ENCODE assay signal across 8 mouse cellular contexts in genomic region chr6:83108762-83109668, GRCm38 (mm10). TPM values are rescaled to one million over a fixed set of nuclear protein-coding genes. Genes with fewer than 3 reads are reported as not detected.
DNase-seq lines count a peak whose midpoint lies in the region; ATAC-seq and TF ChIP-seq lines count a peak whose summit lies in the region.

Gene Mrpl53, plus strand, starts transcription at chr6:83109040.

- peaks cover 20% of the 10 kb centered on the region for H3K36me3 ChIP-seq in heart, embryonic 10.5 days
- peaks cover 8% of the 10 kb centered on the region; the same call in 1 of the 2 replicates for H3K36me3 ChIP-seq in kidney, embryonic 14.5 days (ENCODE audit: control insufficient read depth, insufficient read depth, low read length)
- H3K36me3 ChIP-seq in midbrain, postnatal 0 days (ENCODE audit: insufficient read depth, low read length) = peaks cover 17% of the 10 kb centered on the region; the same call in 1 of the 2 replicates

- peak; percentile 85 for DNase-seq in 3134 (ENCODE audit: extremely low read depth, insufficient read length, low spot score)
- DNase-seq in adrenal gland, postnatal 25 days = peak; percentile 84
- DNase-seq in heart, embryonic 10.5 days (ENCODE audit: low spot score) = peak; percentile 93
- DNase-seq in liver = peak; percentile 80
- DNase-seq in midbrain, postnatal 0 days (ENCODE audit: low spot score) = peak; percentile 87
- peak; percentile 84 to 85 for DNase-seq in spleen, postnatal 10 days (ENCODE audit: low spot score in 2 of 2)

- no peak for TF ChIP-seq CTCF in embryonic fibroblast, embryonic 13.5 days (IDR thresholded peaks at IDR 0.05; ENCODE audit: borderline replicate concordance, insufficient read depth, low read length)
- TF ChIP-seq CTCF in midbrain, postnatal 0 days (IDR thresholded peaks at IDR 0.05) = no peak

- peak within 1 kb of the TSS; percentile 79 for H3K4me2 ChIP-seq in kidney, embryonic 14.5 days (replicated peaks; ENCODE audit: low read depth, low read length)
- peak within 1 kb of the TSS; percentile 88 for H3K4me2 ChIP-seq in midbrain, postnatal 0 days (ENCODE audit: low read depth, low read length, poor library complexity, severe bottlenecking)

- peak; percentile 90 for ATAC-seq in kidney, embryonic 14.5 days (ENCODE audit: low FRiP score, low TSS enrichment)
- peak; percentile 90 for ATAC-seq in midbrain, postnatal 0 days (ENCODE audit: low FRiP score)

- H3K9me3 ChIP-seq in heart, embryonic 10.5 days = no peaks in the 10 kb centered on the region
- H3K9me3 ChIP-seq in kidney, embryonic 14.5 days (ENCODE audit: control insufficient read depth, low read length) = no peaks in the 10 kb centered on the region
- H3K9me3 ChIP-seq in midbrain, postnatal 0 days (ENCODE audit: low read length) = no peaks in the 10 kb centered on the region

- H3K9ac ChIP-seq in kidney, embryonic 14.5 days (ENCODE audit: low read depth, low read length) = peak within 1 kb of the TSS; percentile 93
- H3K9ac ChIP-seq in midbrain, postnatal 0 days (replicated peaks; ENCODE audit: low read length, poor library complexity, severe bottlenecking) = peak within 1 kb of the TSS; percentile 81

- H3K27ac ChIP-seq in embryonic fibroblast, embryonic 13.5 days (ENCODE audit: insufficient read depth, low read length) = peak within 1 kb of the TSS; percentile 56
- H3K27ac ChIP-seq in heart, embryonic 10.5 days = peak within 1 kb of the TSS; percentile 98
- peak within 1 kb of the TSS; percentile 82 for H3K27ac ChIP-seq in kidney, embryonic 14.5 days (ENCODE audit: low read depth, low read length)
- peak within 1 kb of the TSS; percentile 89 for H3K27ac ChIP-seq in midbrain, postnatal 0 days (ENCODE audit: low read depth, low read length)

- peak within 1 kb of the TSS; percentile 62 for H3K4me3 ChIP-seq in embryonic fibroblast, embryonic 13.5 days (ENCODE audit: insufficient read depth, low read length)
- peak within 1 kb of the TSS; percentile 97 for H3K4me3 ChIP-seq in heart, embryonic 10.5 days
- peak within 1 kb of the TSS; percentile 93 for H3K4me3 ChIP-seq in kidney, embryonic 14.5 days (ENCODE audit: low read length)
- peak within 1 kb of the TSS; percentile 81 for H3K4me3 ChIP-seq in midbrain, postnatal 0 days (ENCODE audit: low read depth, low read length)

- under 1% methylated on average over 76 of the region's 76 CpGs for WGBS in heart, embryonic 10.5 days
- WGBS in kidney, embryonic 14.5 days = under 1% methylated on average over 66 of the region's 76 CpGs
- 1% methylated on average over 76 of the region's 76 CpGs for WGBS in midbrain, postnatal 0 days

- no peaks in the 10 kb centered on the region for H3K27me3 ChIP-seq in heart, embryonic 10.5 days (ENCODE audit: insufficient read depth, poor library complexity, severe bottlenecking)
- no peaks in the 10 kb centered on the region for H3K27me3 ChIP-seq in kidney, embryonic 14.5 days (ENCODE audit: control insufficient read depth, insufficient read depth, low read length)
- H3K27me3 ChIP-seq in midbrain, postnatal 0 days (ENCODE audit: insufficient read depth, low read length) = no peaks in the 10 kb centered on the region

- H3K4me1 ChIP-seq in embryonic fibroblast, embryonic 13.5 days (ENCODE audit: control insufficient read depth, insufficient read depth, low read length) = no peaks in the 10 kb centered on the region
- H3K4me1 ChIP-seq in heart, embryonic 10.5 days = peaks cover 21% of the 10 kb centered on the region
- peaks cover 12% of the 10 kb centered on the region for H3K4me1 ChIP-seq in kidney, embryonic 14.5 days (ENCODE audit: control insufficient read depth, insufficient read depth, low read length)
- peaks cover 10% of the 10 kb centered on the region; the same call in 1 of the 2 replicates for H3K4me1 ChIP-seq in midbrain, postnatal 0 days (ENCODE audit: insufficient read depth, low read length)

- peak; percentile 74 for TF ChIP-seq POLR2A in embryonic fibroblast, embryonic 13.5 days (IDR thresholded peaks at IDR 0.05; ENCODE audit: low read depth, low read length)

RNA-seq across cellular contexts. Expression of gene Mrpl53, which starts in this region (rescaled TPM):
- 92.9 and 112 TPM in 2 replicates for total RNA-seq in adrenal gland, postnatal 25 days (2021)
- polyA plus RNA-seq in embryonic fibroblast, embryonic 13.5 days (2011; ENCODE audit: insufficient read length, low read depth, missing spikeins) = 41.9 and 42.7 TPM in 2 replicates
- 157 and 167 TPM in 2 replicates for polyA plus RNA-seq in heart, embryonic 10.5 days (2016; fragmentation: Nextera tagmentation; extraction: Ambion mirVana)
- 139 and 169 TPM in 2 replicates for polyA plus RNA-seq in kidney, embryonic 14.5 days (2014; fragmentation: Nextera tagmentation; extraction: Ambion mirVana)
- total RNA-seq in midbrain, postnatal 0 days (2014; rRNA removed) = 46.4 and 57.2 TPM in 2 replicates
- 115 and 118 TPM in 2 replicates for polyA plus RNA-seq in midbrain, postnatal 0 days (2015; fragmentation: Nextera tagmentation; extraction: Ambion mirVana)

Comparison
In these comparisons a context has a peak if more than half of its experiments do, and no peak if none do; other contexts are left out.
1. Peak in every context shown above with its lines: DNase-seq, ATAC-seq, H3K4me3 ChIP-seq and H3K27ac ChIP-seq.